Mouse (Mus musculus): Measurements from ENCODE around the gene Lpar2. TPM values are rescaled to one million over a fixed set of nuclear protein-coding genes. Genes with fewer than 3 reads are reported as not detected.
A peak's percentile ranks its signal among the peaks of the same experiment; 100 is the strongest.

Gene Lpar2
- total RNA-seq, 2 experiments from 2014 or later, result 0.28 to 2.1 TPM

DNA sequence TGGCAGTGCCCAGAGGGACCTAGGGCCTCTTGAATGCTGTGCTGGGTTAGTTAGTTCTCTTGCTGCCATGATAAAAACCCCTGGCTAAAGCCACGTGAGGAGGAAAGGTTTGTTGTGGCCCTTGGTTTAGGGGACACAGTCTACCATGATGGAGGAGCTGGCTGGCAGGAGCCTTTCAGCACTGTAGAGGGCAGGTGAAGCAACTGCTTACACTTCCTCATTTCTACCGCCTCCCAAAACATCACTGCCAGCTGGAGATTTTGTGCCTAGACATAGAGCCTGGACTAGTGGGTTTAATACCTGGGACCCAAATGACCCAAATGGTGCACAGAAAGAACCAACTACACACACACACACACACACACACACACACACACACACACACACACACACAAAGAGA, 39.0 kb downstream of the Lpar2 start:
- ATAC-seq (replicated peaks; ENCODE audit: low FRiP score, low TSS enrichment, poor library complexity, severe bottlenecking), result no peak

DNA sequence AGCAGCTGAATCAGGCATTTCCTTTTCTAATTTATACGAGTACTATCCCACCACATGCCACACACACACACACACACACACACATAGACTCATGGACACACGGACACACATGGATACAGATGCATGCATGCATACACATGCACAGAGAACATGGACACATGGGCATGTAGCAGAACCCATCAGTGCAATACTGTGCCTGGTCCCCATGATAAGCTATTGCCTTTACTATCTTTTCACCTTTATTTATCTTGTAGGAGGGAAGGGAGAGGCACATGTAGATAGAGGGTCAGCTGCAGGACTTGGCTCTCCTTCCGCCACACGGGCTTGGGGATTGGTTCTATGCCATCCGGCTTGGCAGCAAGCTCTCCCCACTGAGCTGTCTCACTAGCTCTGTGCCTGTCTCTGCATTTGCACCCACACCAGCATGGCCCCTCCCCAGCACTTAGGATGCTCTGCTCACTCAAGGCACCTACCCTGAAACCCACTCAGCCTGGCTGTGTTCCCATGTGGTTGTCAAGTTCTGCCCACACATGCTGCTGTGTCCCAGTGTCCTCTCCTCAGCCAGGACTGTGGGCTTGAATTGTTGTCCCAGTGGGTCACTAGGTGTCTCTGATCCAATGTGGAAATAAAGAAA, 41.3 kb downstream of the Lpar2 start:
- ATAC-seq (replicated peaks; ENCODE audit: low FRiP score, low TSS enrichment, poor library complexity, severe bottlenecking), result peak; percentile 45

- ATAC-seq (replicated peaks; ENCODE audit: low FRiP score, low TSS enrichment, poor library complexity, severe bottlenecking), result 0 out of 2 replicates have a peak, but pooled peaks have one; percentile 23
These were observed 42.0 kb downstream of the Lpar2 start for GRCm38 (mm10) chr8:69864180-69864579.

DNA sequence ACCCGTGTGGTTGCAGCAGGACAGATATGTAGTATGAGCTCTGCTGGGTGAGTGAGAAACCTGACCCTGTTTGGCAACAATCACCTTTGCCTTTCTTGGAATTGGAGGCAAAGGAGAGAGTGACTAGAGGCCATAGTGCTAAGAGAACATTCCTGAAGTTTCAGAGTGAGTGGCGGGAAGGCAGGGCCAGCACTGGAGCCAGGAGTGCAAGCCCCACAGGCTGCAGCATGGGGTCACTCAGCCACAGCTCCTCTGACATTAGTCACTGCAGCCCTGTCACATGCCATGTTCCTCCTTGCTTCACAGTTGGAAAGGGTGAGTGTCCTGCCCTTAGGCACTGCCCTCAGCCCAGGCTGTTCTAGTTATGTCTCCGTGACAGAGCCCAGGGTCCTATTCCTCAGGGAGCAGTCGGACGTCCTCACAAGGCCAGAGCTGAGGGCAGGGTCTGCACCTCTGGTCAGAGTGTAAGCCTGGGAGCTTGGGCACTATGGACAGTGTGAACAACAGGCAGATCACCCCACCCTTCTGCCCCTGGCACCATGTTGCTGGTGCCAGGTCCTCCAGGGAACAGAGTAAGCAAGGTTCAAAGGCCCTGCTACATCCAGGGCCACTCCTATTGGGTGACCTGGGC, 45.6 kb downstream of the Lpar2 start:
- no peak for ATAC-seq (replicated peaks; ENCODE audit: low FRiP score, low TSS enrichment, poor library complexity, severe bottlenecking)

DNA sequence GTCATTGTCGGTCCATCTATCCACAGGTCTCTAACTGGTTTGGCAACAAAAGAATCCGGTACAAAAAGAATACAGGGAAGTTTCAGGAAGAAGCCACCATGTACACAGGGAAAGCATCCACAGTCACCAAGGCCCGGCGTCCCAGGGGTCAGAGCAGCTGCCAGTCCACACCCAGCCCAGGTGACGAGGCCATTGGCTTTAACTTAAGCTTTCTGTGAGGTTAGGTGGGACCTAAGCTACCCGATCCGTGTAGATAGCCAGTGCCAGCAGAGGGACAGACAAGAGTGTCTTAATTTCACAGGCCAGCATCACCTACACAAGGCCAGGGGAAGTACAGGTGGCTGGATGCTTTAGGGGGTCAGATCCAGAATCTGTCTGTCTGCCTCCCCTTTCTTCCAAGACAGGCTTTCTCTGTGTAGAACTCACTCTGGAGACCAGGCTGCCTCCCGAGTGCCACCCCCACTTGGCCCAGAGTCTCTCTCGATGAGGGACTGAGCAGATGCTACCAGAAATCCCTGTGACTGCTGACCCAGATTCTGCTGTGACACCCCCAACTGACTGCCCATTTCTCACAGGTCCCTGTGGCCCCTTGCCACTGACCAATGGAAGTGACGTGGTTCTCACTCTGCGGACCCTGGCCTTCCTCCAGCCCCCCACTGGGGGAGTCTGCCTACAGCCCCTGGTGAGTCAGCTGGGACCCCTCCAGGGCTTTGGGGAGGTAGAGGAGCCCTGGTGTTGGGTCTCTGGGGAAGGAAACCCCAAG, 48.0 kb downstream of the Lpar2 start:
- ATAC-seq (replicated peaks; ENCODE audit: low FRiP score, low TSS enrichment, poor library complexity, severe bottlenecking), result no peak

DNA sequence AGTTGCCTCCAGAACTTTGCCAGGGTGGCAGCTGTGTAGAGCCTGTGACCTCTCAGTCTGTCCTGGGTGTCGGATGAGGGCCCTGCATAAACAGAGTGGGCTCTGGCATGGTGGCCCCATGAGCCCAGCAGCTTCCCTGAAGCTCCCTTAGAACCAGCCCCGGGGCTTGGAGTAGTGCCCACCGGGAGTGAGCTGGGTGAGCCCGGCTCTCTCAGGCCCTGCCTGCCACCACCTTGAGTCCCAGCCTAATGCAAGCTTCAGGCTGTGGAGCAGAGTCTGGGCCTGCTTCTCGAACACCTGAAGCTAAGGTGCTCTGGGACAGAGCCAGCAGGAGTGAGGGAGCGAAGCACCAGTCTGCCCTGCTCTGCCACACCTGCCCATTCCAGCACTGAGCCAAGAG, 48.7 kb downstream of the Lpar2 start:
- ATAC-seq (replicated peaks; ENCODE audit: low FRiP score, low TSS enrichment, poor library complexity, severe bottlenecking), result no peak

DNA sequence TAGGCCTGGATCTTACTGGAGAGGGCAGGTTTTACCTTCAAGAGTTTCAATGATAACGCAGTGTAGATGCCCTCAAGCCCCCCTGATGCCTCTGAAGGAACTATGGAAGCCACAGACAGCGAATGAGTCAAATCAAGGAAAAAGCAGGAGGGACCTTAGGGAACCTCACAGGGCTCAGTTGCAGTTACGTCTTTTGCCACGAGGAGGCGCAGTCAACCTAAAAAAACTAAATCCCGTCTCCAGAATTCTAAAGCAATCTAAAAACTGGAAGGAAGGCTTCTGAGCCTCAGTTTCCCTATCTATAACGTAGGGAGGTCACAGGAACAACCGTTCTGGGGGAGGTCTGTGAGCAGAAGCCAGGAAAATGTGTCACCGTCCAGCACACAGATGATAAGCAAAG, 51.9 kb downstream of the Lpar2 start:
- ATAC-seq (replicated peaks; ENCODE audit: low FRiP score, low TSS enrichment, poor library complexity, severe bottlenecking), result peak; percentile 39; the same call in 1 of the 2 replicates

- ATAC-seq (replicated peaks; ENCODE audit: low FRiP score, low TSS enrichment, poor library complexity, severe bottlenecking), result no peak
These were observed 52.4 kb downstream of the Lpar2 start for GRCm38 (mm10) chr8:69874654-69875053.

- no peak for ATAC-seq (replicated peaks; ENCODE audit: low FRiP score, low TSS enrichment, poor library complexity, severe bottlenecking)
These were observed 53.9 kb downstream of the Lpar2 start for GRCm38 (mm10) chr8:69876097-69876496.

GRCm38 (mm10) chr8:69876967-69877366, 54.7 kb downstream of the Lpar2 start:
- ATAC-seq (replicated peaks; ENCODE audit: low FRiP score, low TSS enrichment, poor library complexity, severe bottlenecking), result no peak

- no peak for ATAC-seq (replicated peaks; ENCODE audit: low FRiP score, low TSS enrichment, poor library complexity, severe bottlenecking)
These were observed 55.2 kb downstream of the Lpar2 start for GRCm38 (mm10) chr8:69877396-69877795.

DNA sequence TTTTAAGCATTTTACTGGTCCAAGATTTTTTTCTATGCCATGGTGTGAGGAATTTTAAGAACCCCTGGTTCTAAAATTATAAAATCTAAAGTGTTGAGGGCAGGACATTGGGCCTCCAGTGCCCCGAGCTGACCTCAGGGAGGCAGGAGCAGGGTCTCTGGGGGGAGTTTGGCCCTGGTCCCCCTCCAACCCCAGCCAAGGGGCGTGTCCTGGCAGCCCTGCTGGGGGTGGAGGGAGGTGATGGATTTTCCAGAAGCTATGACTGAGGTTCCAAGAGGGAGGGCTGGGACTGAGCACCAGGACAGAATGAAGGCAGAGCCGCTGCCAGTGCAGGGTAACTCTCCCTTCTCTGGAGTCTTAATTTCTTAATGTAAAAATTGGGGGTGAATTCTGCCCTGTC, 55.8 kb downstream of the Lpar2 start:
- no peak for ATAC-seq (replicated peaks; ENCODE audit: low FRiP score, low TSS enrichment, poor library complexity, severe bottlenecking)

- ATAC-seq (replicated peaks; ENCODE audit: low FRiP score, low TSS enrichment, poor library complexity, severe bottlenecking), result no peak
These were observed 57.4 kb downstream of the Lpar2 start for GRCm38 (mm10) chr8:69879678-69880077.

Other genes with a start within 250 kb of the Lpar2 start
- 34.9 and 36.2 TPM in 2 replicates for gene Zfp868, start 196.9 kb upstream of the Lpar2 start, total RNA-seq (2014; fragmentation: Nextera tagmentation)
- gene Zfp868, start 196.9 kb upstream of the Lpar2 start, total RNA-seq (2017), result 12.4 and 16.0 TPM in 2 replicates
- gene Zfp964, start 167.9 kb upstream of the Lpar2 start, total RNA-seq (2014; fragmentation: Nextera tagmentation), result 0.59 TPM in 1 of 2 replicates, not detected in the other
- 0.61 and 1.2 TPM in 2 replicates for gene Zfp964, start 167.9 kb upstream of the Lpar2 start, total RNA-seq (2017)
- 16.3 and 25.8 TPM in 2 replicates for gene Zfp869, start 111.7 kb upstream of the Lpar2 start, total RNA-seq (2014; fragmentation: Nextera tagmentation)
- 21.5 and 42.9 TPM in 2 replicates for gene Zfp869, start 111.7 kb upstream of the Lpar2 start, total RNA-seq (2017)
- 6.0 and 6.7 TPM in 2 replicates for gene Zfp963, start 72.5 kb upstream of the Lpar2 start, total RNA-seq (2014; fragmentation: Nextera tagmentation)
- gene Zfp963, start 72.5 kb upstream of the Lpar2 start, total RNA-seq (2017), result 5.0 and 7.4 TPM in 2 replicates
- gene Gm20422, start 47.5 kb upstream of the Lpar2 start, total RNA-seq (2014; fragmentation: Nextera tagmentation), result 1.3 TPM in 1 of 2 replicates, not detected in the other
- not detected in 2 replicates for gene Gm20422, start 47.5 kb upstream of the Lpar2 start, total RNA-seq (2017)
- gene Atp13a1, start 31.3 kb upstream of the Lpar2 start, total RNA-seq (2014; fragmentation: Nextera tagmentation), result 48.8 and 58.1 TPM in 2 replicates
- gene Atp13a1, start 31.3 kb upstream of the Lpar2 start, total RNA-seq (2017), result 13.7 and 23.2 TPM in 2 replicates
- 26.3 and 29.8 TPM in 2 replicates for gene Zfp866, start 31.3 kb upstream of the Lpar2 start, total RNA-seq (2014; fragmentation: Nextera tagmentation)
- 23.4 and 25.7 TPM in 2 replicates for gene Zfp866, start 31.3 kb upstream of the Lpar2 start, total RNA-seq (2017)
- 15.1 and 65.6 TPM in 2 replicates for gene Gmip, start 13.8 kb upstream of the Lpar2 start, total RNA-seq (2014; fragmentation: Nextera tagmentation)
- gene Gmip, start 13.8 kb upstream of the Lpar2 start, total RNA-seq (2017), result 7.6 and 28.5 TPM in 2 replicates
- gene Pbx4, start 10.1 kb downstream of the Lpar2 start, total RNA-seq (2014; fragmentation: Nextera tagmentation), result 65.9 and 72.8 TPM in 2 replicates
- gene Pbx4, start 10.1 kb downstream of the Lpar2 start, total RNA-seq (2017), result 20.7 and 33.7 TPM in 2 replicates
- gene Cilp2, start 65.3 kb downstream of the Lpar2 start, total RNA-seq (2014; fragmentation: Nextera tagmentation), result not detected in 2 replicates
- gene Cilp2, start 65.3 kb downstream of the Lpar2 start, total RNA-seq (2017), result not detected in 2 replicates
- gene Tssk6, start 79.8 kb downstream of the Lpar2 start, total RNA-seq (2014; fragmentation: Nextera tagmentation), result 1.4 TPM in 1 of 2 replicates, not detected in the other
- gene Tssk6, start 79.8 kb downstream of the Lpar2 start, total RNA-seq (2017), result 0.15 TPM in 1 of 2 replicates, not detected in the other
- gene Ndufa13, start 80.1 kb downstream of the Lpar2 start, total RNA-seq (2014; fragmentation: Nextera tagmentation), result 110 and 122 TPM in 2 replicates
- gene Ndufa13, start 80.1 kb downstream of the Lpar2 start, total RNA-seq (2017), result 91.6 and 99.6 TPM in 2 replicates
- gene Yjefn3, start 80.3 kb downstream of the Lpar2 start, total RNA-seq (2014; fragmentation: Nextera tagmentation), result not detected in 2 replicates
- not detected in 2 replicates for gene Yjefn3, start 80.3 kb downstream of the Lpar2 start, total RNA-seq (2017)
- gene Gatad2a, start 174.0 kb downstream of the Lpar2 start, total RNA-seq (2014; fragmentation: Nextera tagmentation), result 75.4 and 89.7 TPM in 2 replicates
- gene Gatad2a, start 174.0 kb downstream of the Lpar2 start, total RNA-seq (2017), result 68.7 and 107 TPM in 2 replicates
- 45.9 and 62.1 TPM in 2 replicates for gene Mau2, start 220.3 kb downstream of the Lpar2 start, total RNA-seq (2014; fragmentation: Nextera tagmentation)
- 33.4 TPM in 2 replicates for gene Mau2, start 220.3 kb downstream of the Lpar2 start, total RNA-seq (2017)
- 24.6 and 26.9 TPM in 2 replicates for gene Sugp1, start 220.4 kb downstream of the Lpar2 start, total RNA-seq (2014; fragmentation: Nextera tagmentation)
- 31.1 and 33.0 TPM in 2 replicates for gene Sugp1, start 220.4 kb downstream of the Lpar2 start, total RNA-seq (2017)

Data from megakaryocyte-erythroid progenitor cell, adult 5-6 weeks (primary cell).